Mouse (Mus musculus) embryo, embryonic 10.5 days (tissue): ENCODE results near the gene Acpp.

ENCODE experiments used
- DNase-seq: peaks from one replicate; pipeline ENCODE4 v3.0.0-alpha.2; 2015; ENCODE audit warnings: low spot score

The Acpp gene

DNA sequence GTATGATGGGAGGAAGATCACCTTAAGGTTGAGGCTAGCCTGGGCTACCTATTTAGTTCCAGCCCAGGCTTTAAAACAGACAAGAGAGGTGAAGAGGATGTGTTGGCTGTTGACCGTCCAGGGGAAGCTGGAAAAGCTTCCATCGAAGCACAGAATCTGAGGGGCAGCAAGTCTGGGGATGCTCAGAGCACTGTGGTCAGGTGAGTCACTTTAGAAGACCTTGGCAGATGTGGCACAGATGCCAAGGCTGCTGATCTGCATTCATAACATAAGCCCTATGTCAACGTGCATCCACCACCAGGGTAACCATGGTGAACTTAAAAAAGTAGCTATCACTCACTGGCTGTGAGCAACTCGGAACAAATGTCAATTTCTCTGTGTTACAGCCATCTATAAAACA is 85.9 kb downstream of the Acpp start:
- DNase-seq, result no peak

DNA sequence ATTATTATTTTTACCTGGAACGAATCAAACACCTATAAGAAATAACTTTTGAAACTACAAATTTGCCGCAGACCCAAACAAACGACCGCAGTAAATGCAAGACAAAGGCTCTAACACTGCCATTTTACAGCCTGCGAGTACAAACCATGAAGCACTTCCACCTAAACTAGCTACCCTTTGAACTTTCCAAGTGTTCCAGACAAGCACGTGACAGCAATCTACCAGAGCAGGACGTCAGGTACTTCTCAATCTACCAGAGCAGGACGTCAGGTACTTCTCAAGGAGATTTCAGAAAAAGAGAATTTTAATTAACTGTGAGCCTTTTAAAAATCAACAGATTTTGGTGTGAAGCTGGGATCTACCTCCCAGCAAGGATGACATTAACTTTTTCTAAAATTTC is 86.4 kb downstream of the Acpp start:
- DNase-seq, result no peak

- DNase-seq, result no peak
These were observed 90.1 kb downstream of the Acpp start for GRCm38 (mm10) chr9:104247307-104247987.

GRCm38 (mm10) chr9:104243799-104244466 is 93.6 kb downstream of the Acpp start:
- no peak for DNase-seq

DNA sequence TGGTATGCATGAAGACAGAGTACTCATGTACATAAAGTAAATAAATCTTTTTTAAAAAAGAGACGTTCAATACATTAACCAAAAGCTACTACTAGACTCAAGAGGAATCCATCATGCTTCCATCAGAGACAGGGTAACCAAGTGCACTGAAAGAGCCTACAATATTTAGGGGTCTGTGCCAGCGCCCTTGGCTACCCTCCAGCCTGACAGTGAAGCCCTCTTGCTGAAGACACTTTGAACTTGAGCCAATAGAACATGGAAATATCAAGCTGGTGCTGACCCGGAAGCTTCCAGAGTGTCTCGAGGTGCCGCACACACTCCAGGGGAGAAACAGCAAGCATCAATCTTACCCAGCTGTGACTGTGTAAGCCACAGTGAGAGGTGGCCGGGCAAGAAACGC is 97.4 kb downstream of the Acpp start:
- DNase-seq, result no peak

GRCm38 (mm10) chr9:104239076-104239475 is 98.5 kb downstream of the Acpp start:
- no peak for DNase-seq
